Mouse (Mus musculus) gastrocnemius, postnatal 4 days (tissue): ENCODE results near the gene Srsf3. TPM values are rescaled to one million over a fixed set of nuclear protein-coding genes. Genes with fewer than 3 reads are reported as not detected.
A peak's percentile ranks its signal among the peaks of the same experiment; 100 is the strongest.

Source experiments
- DNase-seq, 2 experiments: peaks; one replicate each; pipeline ENCODE4 v3.0.0; 2021 to 2022; ENCODE audit warnings: low spot score in 2 of 2, mixed read lengths in 2 of 2
- total RNA-seq, 2 experiments: library from RNA; stranded (reverse); gene quantifications; 2 replicates each; pipeline ENCODE4 v1.2.3; 2021

The Srsf3 gene
- total RNA-seq, 2 experiments from 2014 or later, result 129 TPM

- no peak for DNase-seq
Measured at GRCm38 (mm10) chr17:29044146-29044924, 11.9 kb downstream of the Srsf3 start.

GRCm38 (mm10) chr17:29044925-29045319 is 12.5 kb downstream of the Srsf3 start:
- DNase-seq, result no peak

GRCm38 (mm10) chr17:29045741-29046530 is 13.5 kb downstream of the Srsf3 start:
- no peak for DNase-seq

GRCm38 (mm10) chr17:29046863-29047262 is 14.4 kb downstream of the Srsf3 start:
- DNase-seq, result no peak

- DNase-seq, result no peak
Measured at GRCm38 (mm10) chr17:29047697-29048514, 15.5 kb downstream of the Srsf3 start.

- peak; percentile 78 to 84 for DNase-seq
Measured at GRCm38 (mm10) chr17:29048748-29049507, 16.5 kb downstream of the Srsf3 start.

GRCm38 (mm10) chr17:29049508-29049889 is 17.1 kb downstream of the Srsf3 start:
- DNase-seq, result no peak

- DNase-seq, result no peak
Measured at GRCm38 (mm10) chr17:29049923-29050322, 17.5 kb downstream of the Srsf3 start.

GRCm38 (mm10) chr17:29050791-29051190 is 18.4 kb downstream of the Srsf3 start:
- DNase-seq, result peak; percentile 41 to 59

- no peak for DNase-seq
Measured at GRCm38 (mm10) chr17:29053067-29053466, 20.6 kb downstream of the Srsf3 start.

- DNase-seq, result peak; percentile 69 to 76
Measured at GRCm38 (mm10) chr17:29053841-29054240, 21.4 kb downstream of the Srsf3 start.

- DNase-seq, result no peak
Measured at GRCm38 (mm10) chr17:29054429-29054828, 22.0 kb downstream of the Srsf3 start.

GRCm38 (mm10) chr17:29055586-29055985 is 23.2 kb downstream of the Srsf3 start:
- no peak for DNase-seq

GRCm38 (mm10) chr17:29056207-29056606 is 23.8 kb downstream of the Srsf3 start:
- DNase-seq, result no peak

GRCm38 (mm10) chr17:29056699-29057151 is 24.3 kb downstream of the Srsf3 start:
- no peak for DNase-seq

- DNase-seq, result no peak
Measured at GRCm38 (mm10) chr17:29057361-29057890, 25.0 kb downstream of the Srsf3 start.

GRCm38 (mm10) chr17:29057961-29058360 is 25.5 kb downstream of the Srsf3 start:
- DNase-seq, result peak in 1 of 2 experiments; percentile 70

GRCm38 (mm10) chr17:29058487-29058886 is 26.1 kb downstream of the Srsf3 start:
- DNase-seq, result no peak

GRCm38 (mm10) chr17:29059581-29059980 is 27.2 kb downstream of the Srsf3 start:
- no peak for DNase-seq

- DNase-seq, result no peak
Measured at GRCm38 (mm10) chr17:29060946-29061345, 28.5 kb downstream of the Srsf3 start.
